Mouse (Mus musculus) E14TG2a.4 (cell line): ENCODE data around the gene Mlxipl.

Experiments
- CTCF ChIP-seq: conservative IDR thresholded peaks from 2 replicates; pipeline ENCODE4 v1.5.1; 2014; ENCODE audit warnings: low read length
- POU5F1 ChIP-seq: IDR thresholded peaks from 2 replicates; pipeline ENCODE4 v1.6.1; 2014; ENCODE audit warnings: low read length, borderline replicate concordance

- TF ChIP-seq CTCF (no peak), POU5F1 (no peak)
These were observed 72.7 kb downstream of the Mlxipl start for GRCm38 (mm10) chr5:135162361-135162760.
